Mouse (Mus musculus): ENCODE measurements around the gene Fmod. TPM values are rescaled to one million over a fixed set of nuclear protein-coding genes. Genes with fewer than 3 reads are reported as not detected.

Gene Fmod
- polyA plus RNA-seq, 1 experiment from 2014 or later: 8.7 TPM

GRCm38 (mm10) chr1:134097080-134097855, 60.2 kb downstream of the Fmod start:
- Histone ChIP-seq H3K4me1 (ENCODE audit: control insufficient read depth, insufficient read depth, low read length) (peaks cover 58% of the 10 kb centered on the region), H3K27ac (ENCODE audit: low read length) (peak overlapping the region; percentile 98), H3K9ac (ENCODE audit: low read depth, low read length) (no peak overlapping the region), H3K9me3 (ENCODE audit: control insufficient read depth, low read length) (no peaks in the 10 kb centered on the region), H3K4me2 (ENCODE audit: low read depth, low read length) (no peak overlapping the region), H3K4me3 (ENCODE audit: low read length) (no peak overlapping the region), H3K36me3 (ENCODE audit: control insufficient read depth, insufficient read depth, low read length) (no peaks in the 10 kb centered on the region), H3K27me3 (replicated peaks; ENCODE audit: control insufficient read depth, insufficient read depth, low read length) (no peaks in the 10 kb centered on the region)
- 86% methylated on average over 7 of the region's 7 CpGs for WGBS
- no peak for ATAC-seq

Other genes with a start within 250 kb of the Fmod start
- 14.8 and 14.9 TPM in 2 replicates for gene Atp2b4, start 236.2 kb upstream of the Fmod start, polyA plus RNA-seq (2015; fragmentation: Nextera tagmentation; extraction: Ambion mirVana)
- 1.1 and 1.3 TPM in 2 replicates for gene Optc, start 129.3 kb upstream of the Fmod start, polyA plus RNA-seq (2015; fragmentation: Nextera tagmentation; extraction: Ambion mirVana)
- 2.7 and 2.9 TPM in 2 replicates for gene Prelp, start 115.8 kb upstream of the Fmod start, polyA plus RNA-seq (2015; fragmentation: Nextera tagmentation; extraction: Ambion mirVana)
- 42.9 and 43.2 TPM in 2 replicates for gene Btg2, start 41.9 kb downstream of the Fmod start, polyA plus RNA-seq (2015; fragmentation: Nextera tagmentation; extraction: Ambion mirVana)
- not detected in 2 replicates for gene Chit1, start 74.0 kb downstream of the Fmod start, polyA plus RNA-seq (2015; fragmentation: Nextera tagmentation; extraction: Ambion mirVana)
- 0.43 and 0.57 TPM in 2 replicates for gene Chil1, start 144.9 kb downstream of the Fmod start, polyA plus RNA-seq (2015; fragmentation: Nextera tagmentation; extraction: Ambion mirVana)
- 0.17 and 0.24 TPM in 2 replicates for gene Mybph, start 156.2 kb downstream of the Fmod start, polyA plus RNA-seq (2015; fragmentation: Nextera tagmentation; extraction: Ambion mirVana)
- 6.8 and 8.2 TPM in 2 replicates for gene Adora1, start 198.2 kb downstream of the Fmod start, polyA plus RNA-seq (2015; fragmentation: Nextera tagmentation; extraction: Ambion mirVana)